Mouse (Mus musculus) Muller cell, postnatal 12 days (primary cell): ENCODE data around the gene Duxbl3.
A peak's percentile ranks its signal among the peaks of the same experiment; 100 is the strongest.
"Not testable (repeated sequence)": the region's sequence is repeated elsewhere in the genome, so short reads cannot be mapped to it uniquely, and the experiment has no call there.

ENCODE experiments used
- DNase-seq: peaks from one replicate; pipeline ENCODE4 v3.0.0-alpha.2; 2015; ENCODE audit errors: inconsistent ontology term

Gene Duxbl3

DNA sequence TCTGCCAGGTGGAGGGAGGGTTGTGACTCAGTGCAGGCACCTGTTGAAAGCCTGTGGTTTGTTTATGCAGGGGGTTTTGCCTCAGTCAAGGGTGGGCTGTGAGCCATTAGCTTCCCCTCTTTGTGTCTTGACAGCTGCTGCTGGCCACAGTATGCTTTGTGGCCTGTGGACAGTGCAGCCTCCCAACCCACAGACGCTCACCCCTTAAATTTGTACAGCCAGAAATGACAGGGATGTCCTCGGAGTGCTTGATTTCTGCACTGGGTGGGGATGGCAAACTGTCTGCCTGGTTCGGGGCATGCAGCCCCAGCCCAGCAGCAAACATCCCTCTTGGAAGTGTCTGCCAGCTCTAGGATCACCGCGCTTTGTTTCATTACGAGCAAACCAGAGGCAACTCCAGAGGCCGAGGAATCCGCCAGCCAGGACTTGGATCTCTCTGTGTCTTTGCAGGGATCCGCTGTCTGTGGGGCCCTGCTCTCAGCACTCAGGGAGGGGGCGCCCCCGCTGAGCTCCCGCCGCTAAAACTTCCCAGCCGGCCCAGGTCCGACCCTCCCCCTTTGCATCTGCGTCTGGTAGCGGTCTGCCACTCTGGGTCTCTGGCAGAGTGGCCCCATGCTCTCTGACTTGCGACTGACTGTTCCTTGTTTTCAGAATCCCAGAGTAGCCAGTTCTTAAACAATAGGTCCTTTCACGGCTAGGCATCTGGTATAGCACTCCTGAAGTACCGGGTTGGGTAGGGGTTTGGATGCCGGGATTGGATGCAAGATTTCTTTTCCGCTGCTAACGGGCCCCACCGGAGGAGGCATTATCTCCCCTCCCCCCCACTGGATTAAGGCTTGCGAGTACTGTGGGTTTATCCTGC is at the start of gene Duxbl3:
Gene Duxbl3, plus strand, starts transcription at position 207 of the 862 bp plus-strand sequence.
- DNase-seq: not testable (repeated sequence)

DNA sequence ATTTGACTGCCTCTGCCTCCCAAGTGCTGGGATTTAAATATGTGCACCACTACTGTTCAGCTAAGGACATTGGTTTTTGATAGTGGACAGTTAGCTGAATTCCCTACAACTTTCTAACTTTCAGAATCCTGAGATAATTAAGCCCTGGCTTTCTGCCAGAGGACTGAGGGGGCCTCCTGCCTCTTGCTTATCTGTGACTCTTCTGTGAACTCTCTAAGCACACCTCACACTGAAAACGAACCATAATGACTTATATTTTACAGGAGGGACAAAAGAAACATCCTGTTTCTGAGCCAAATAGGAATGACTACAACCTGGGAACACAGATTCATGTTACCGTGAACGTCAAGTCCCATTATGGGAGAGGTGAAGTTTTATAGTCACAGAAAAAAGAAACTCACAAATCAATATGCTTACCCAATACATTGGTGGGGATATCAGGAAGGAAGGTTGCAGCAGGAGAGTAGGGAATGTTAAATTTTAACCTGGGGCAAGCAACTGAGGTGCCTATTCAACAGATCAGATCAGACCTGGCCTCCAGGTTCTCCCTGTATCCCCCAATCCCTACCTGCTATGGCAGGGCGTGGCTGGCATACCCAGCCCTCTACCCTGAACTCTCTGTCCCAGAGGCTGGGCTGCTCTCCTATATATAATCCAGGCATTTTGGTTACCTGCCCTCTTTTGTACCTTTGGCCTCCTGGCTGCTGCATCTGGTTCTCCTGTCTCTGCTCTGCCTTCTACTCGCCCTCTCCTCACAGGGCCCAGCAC is 41.3 kb upstream of the Duxbl3 start:
- not testable (repeated sequence) for DNase-seq

DNA sequence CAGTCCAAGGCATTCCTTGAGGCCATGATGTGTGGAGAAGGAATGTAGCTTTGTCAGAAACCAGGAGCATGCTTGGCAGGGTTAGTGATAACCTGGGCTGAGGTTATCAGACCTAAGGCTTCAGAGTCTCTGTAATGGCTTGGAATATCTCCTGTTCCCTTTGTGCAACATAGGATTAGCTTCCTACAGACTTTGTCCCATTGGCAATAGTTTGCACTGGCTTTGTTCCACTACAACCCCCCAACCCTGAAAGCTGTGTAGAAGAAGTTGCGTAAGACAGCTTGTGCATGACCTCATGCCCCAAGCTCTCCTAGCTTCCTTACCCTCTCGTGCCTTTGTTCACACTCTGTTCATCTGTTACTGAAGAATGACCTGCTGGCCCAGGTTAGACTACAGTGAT is 20.6 kb upstream of the Duxbl3 start:
- not testable (repeated sequence) for DNase-seq

DNA sequence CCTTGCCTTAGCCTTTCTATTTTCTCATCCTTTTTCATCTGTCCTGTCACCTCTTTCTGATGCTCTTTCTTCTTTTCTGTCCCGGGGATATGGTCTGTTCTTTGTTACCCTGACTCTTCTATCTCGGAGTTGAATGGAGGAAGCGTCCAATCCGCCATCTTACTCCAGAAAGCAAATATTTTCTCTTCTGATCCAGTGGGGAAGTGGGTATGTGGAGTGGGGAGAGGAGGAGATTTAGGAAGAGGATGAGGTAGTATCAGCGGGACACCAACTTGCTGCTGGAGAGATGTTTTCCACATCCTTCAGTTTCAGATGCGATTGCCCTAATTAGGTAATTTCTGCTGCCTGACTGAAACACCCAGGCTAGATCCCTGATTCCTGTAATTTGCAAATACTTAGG is 967 bp downstream of the Duxbl3 start:
- not testable (repeated sequence) for DNase-seq

DNA sequence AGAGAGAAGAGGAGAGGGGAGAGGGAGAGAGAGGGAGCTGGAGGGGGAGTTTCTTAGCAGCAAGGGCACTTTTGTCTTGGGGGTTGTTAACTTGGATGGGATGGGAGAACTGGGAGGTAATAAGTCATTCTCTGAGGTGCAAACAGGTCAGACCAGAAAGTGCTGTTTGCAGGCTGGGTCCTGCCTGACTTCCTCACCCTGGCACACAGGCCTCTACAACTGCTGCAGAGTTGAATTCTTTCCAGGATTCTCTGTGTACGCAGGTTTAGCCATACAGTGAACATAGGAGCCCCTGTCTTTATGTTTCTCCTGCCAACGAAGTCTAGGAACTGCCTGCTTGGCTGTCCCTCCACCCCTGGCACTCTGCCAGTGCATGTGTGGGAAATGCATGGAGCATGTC is 29.0 kb downstream of the Duxbl3 start:
- DNase-seq: not testable (repeated sequence)

DNA sequence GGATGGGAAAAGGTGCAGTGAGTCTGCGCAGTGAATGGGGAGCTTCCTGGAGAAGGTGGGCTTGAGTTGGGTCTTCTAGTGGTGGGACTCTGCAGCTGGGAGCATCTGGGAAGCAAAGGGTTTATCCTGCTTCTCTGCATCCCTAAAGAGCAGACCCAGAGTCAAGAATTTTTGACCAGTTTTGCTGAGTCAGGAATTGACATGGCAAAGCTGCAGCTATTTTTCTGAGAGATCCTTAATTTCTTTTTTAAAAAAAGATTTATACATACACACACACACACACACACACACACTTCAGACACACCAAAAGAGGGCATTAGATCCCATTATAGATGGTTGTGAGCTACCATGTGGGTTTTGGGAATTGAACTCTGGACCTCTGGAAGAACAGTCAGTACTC is 36.1 kb downstream of the Duxbl3 start:
- DNase-seq: no peak

DNA sequence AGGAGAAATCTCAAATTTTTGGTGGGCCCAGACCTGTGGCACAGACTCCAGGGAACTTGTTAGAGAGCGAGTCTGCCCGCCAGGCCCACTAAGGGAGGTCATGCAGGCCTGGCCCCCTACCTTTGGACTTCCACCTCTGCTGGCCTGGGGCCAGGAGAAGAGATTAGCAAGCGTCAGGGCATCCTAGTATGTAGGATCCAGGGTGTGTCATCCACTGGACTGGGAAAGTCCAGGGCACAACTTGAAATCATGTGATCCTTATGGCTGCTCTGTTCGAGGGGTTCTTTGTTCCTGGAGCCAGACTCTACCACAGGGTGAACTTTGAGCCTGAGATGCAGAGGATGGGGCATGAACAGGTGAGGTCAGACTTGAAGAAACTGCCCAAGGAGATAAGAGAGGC is 39.3 kb downstream of the Duxbl3 start:
- no peak for DNase-seq

DNA sequence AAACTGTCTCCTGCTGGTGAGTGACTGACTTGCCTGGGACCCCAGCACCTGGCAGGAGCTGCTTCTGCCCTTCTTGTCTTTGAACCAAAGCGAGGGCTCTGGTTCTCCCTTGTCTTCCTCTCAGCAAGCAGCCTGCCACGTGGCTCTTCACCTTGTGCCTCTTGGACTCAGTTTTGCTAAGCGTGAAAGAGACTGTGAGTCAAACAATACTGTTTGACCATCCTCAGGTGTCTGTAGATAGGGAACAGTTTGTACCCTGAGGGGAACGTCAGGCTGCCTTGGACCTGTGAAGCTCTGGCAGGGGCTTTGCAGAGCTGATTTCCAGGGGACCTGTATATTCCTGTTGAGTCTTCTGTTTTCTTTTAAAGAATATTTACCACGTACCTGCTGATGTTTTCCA is 39.7 kb downstream of the Duxbl3 start:
- no peak for DNase-seq

DNA sequence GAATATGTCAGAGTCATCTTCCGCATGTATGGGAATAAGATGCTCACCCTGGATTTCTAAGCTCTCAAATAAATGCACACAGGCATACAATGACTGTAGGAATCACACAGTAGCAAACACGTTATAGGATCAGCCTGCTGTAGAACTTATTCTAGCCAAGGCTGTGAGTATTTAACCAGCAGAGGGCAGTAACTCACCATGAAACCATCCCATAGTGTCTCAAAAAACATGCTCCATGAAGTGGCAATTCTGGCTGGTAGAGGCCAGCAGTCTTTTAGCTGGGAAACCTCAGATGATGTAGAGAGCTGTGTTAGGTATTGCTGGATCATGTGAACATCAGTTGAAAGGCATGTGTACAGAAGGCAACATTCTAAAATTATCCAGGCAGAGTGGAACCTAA is 45.3 kb downstream of the Duxbl3 start:
- peak; percentile 47 for DNase-seq

DNA sequence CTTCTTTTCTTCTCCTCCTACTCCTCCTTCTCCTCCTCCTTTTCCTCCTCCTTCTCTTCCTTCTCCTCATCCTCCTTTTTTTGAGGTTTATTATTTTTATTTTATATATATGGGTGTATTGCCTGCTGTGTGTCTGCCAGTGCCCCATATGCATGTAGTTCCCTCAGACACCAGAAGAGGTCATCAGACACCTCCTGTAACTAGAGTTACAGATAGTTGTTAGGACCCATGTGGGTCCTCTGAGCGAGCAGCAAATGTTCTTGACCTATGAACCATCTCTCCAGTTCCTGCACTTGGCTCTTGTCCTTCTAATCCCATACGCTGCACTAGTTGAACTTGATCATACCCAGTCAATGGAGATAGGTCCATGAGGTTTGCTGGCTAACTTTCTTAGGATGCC is 48.3 kb downstream of the Duxbl3 start:
- no peak for DNase-seq

DNA sequence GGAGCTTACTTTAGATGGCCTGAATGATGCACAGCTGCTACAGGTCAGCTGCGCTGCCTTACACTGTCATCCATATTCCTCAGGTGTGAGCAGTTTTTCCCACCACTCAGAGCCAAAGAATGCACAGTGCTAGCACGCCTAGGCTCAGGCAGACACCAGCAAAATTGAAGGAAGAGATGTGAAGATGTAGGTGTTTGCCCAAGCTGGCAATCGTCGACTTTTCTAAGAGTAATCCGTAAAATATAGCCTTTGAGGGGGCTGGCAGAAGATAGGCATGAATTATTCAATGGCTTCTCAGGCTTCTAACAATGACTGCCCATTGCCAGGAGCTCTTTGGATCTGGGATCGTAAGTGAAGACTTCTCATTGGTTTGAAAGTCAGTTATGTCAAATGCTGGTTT is 51.1 kb downstream of the Duxbl3 start:
- no peak for DNase-seq

DNA sequence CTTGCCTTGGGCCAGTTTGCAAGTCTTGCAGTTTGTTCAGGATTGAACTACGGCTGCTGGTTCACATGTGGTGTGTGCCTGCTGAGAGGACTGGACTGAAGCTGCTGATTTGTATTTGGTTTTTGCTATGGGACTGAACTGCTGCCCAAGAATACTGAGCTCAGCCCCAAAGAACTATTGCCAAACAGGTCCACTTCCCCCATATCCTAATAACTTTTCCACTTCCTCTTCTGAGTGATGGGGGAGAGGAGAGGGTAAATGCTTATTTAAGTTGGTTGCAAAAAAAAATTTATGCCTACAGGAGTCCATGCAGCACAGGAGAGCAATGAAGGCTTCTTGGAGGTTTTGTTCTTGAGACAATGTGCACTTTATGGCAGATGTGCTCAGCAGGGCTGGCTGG is 51.7 kb downstream of the Duxbl3 start:
- DNase-seq: no peak

DNA sequence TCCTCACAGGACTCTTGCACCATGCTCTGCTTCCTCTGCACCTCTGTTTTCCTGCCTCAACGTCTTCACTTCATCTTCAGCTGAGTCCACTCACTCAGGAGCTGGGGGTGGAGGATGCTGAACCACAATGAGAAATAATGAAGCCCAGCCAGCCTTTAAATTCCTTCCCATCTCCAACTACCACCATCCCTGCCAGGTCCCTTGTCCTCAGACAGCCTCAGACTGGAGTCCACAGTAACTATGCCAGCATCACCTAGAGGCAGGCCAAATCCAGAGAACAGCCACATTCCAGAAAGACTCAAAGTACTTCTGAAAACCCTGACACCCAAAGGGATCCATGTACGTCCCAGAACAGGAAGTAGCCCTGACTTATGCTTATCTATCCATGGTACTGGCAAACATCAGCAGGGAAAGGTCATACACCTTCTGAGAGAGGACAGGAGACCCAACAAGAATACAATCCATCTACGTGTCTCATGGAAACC is 58.5 kb downstream of the Duxbl3 start:
- DNase-seq: peak; percentile 22
